Mouse (Mus musculus): ENCODE measurements around the gene Ubr1. TPM values are rescaled to one million over a fixed set of nuclear protein-coding genes. Genes with fewer than 3 reads are reported as not detected.

Gene Ubr1
- total and polyA plus RNA-seq, 3 experiments, result 10.7 to 18.1 (median 16.0) TPM

- Histone ChIP-seq H3K4me3 (replicated peaks in 1 of 3; ENCODE audit: low read depth in 2 of 3, low read length in 2 of 3, poor library complexity in 1 of 3) (no peak overlapping the region), H3K27ac (ENCODE audit: insufficient read depth, low read depth) (no peak overlapping the region), H3K4me1 (ENCODE audit: control insufficient read depth in 1 of 2, insufficient read depth in 2 of 2) (no peaks in the 10 kb centered on the region), H3K36me3 (replicated peaks in 1 of 2; ENCODE audit: control insufficient read depth in 1 of 2, insufficient read depth in 1 of 2, low read length in 1 of 2) (no peaks in the 10 kb centered on the region), H3K4me2 (ENCODE audit: insufficient read depth, low read depth, poor library complexity, severe bottlenecking) (no peak overlapping the region), H3K9ac (ENCODE audit: insufficient read depth, low read depth) (no peak overlapping the region), H3K9me3 (replicated peaks; ENCODE audit: low read length) (peaks cover 2% of the 10 kb centered on the region), H3K27me3 (replicated peaks) (no peaks in the 10 kb centered on the region), H3K79me2 (replicated peaks; ENCODE audit: control insufficient read depth, extremely low read depth, insufficient read depth, poor library complexity, severe bottlenecking) (no peaks in the 10 kb centered on the region)
- dilution Hi-C loops (cut with MboI; ENCODE audit: extremely low pct_ligation_motif_present, extremely low pct_unique_long_range_greater_than_20kb, low sequenced_read_pairs), result no loop called here
- in situ Hi-C loops (cut with MboI; ENCODE audit: low pct_ligation_motif_present, low pct_unique_long_range_greater_than_20kb, low sequenced_read_pairs), result no loop called here
- DNase-seq (ENCODE audit: extremely low read depth), result no peak
- no peak for TF ChIP-seq MAZ (IDR thresholded peaks at IDR 0.05; ENCODE audit: low read depth, low read length)
- no peak for TF ChIP-seq MXI1 (IDR thresholded peaks at IDR 0.05; ENCODE audit: low read depth, low read length)
- no peak for TF ChIP-seq RCOR1 (conservative IDR thresholded peaks at IDR 0.05; ENCODE audit: low read depth, low read length)
- no peak for TF ChIP-seq NRF1 (IDR thresholded peaks at IDR 0.05; ENCODE audit: low read depth, low read length)
Measured at GRCm38 (mm10) chr2:120841211-120841610, 129.3 kb downstream of the Ubr1 start.

DNA sequence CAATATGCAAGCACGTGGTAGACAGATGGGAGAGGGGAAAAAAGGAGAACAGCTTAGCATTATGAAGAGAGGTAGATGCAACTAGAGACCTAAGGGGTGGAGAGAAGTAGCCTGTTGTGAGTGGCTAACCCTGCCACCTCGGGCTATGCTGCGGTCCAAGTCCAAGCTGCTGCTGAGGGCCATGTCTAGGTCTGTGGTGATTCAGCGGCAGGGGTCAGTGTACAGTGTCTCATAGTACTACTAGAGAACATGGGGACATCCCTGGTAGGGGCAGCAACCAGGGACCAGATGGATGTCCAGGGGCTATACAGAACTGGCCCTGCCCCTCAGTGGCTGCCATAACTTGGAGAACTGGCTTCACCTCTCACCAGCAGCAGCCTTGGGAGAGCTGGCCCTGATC lies 135.3 kb downstream of the Ubr1 start:
- no peaks in the 10 kb centered on the region for H3K79me2 ChIP-seq (replicated peaks; ENCODE audit: control insufficient read depth, extremely low read depth, insufficient read depth, poor library complexity, severe bottlenecking)
- no peak overlapping the region for H3K9ac ChIP-seq (ENCODE audit: insufficient read depth, low read depth)
- H3K9me3 ChIP-seq (replicated peaks; ENCODE audit: low read length), result peaks cover 2% of the 10 kb centered on the region
- in situ Hi-C loops (cut with MboI; ENCODE audit: low pct_ligation_motif_present, low pct_unique_long_range_greater_than_20kb, low sequenced_read_pairs), result no loop called here
- H3K4me3 ChIP-seq (replicated peaks in 1 of 3; ENCODE audit: low read depth in 2 of 3, low read length in 2 of 3, poor library complexity in 1 of 3), result no peak overlapping the region
- H3K27ac ChIP-seq (ENCODE audit: insufficient read depth, low read depth), result no peak overlapping the region
- no peak for TF ChIP-seq TCF12 (IDR thresholded peaks at IDR 0.05; ENCODE audit: low read depth, low read length)
- no peak for TF ChIP-seq RCOR1 (conservative IDR thresholded peaks at IDR 0.05; ENCODE audit: low read depth, low read length)
- no peak for TF ChIP-seq HCFC1 (IDR thresholded peaks at IDR 0.05; ENCODE audit: low read depth, low read length)
- no peak for TF ChIP-seq UBTF (IDR thresholded peaks at IDR 0.05; ENCODE audit: low read depth, low read length)
- no peak for TF ChIP-seq NRF1 (IDR thresholded peaks at IDR 0.05; ENCODE audit: low read depth, low read length)
- TF ChIP-seq JUND (conservative IDR thresholded peaks at IDR 0.05; ENCODE audit: low read depth, low read length), result no peak
- no peak overlapping the region for H3K4me2 ChIP-seq (ENCODE audit: insufficient read depth, low read depth, poor library complexity, severe bottlenecking)
- no peaks in the 10 kb centered on the region for H3K36me3 ChIP-seq (replicated peaks in 1 of 2; ENCODE audit: control insufficient read depth in 1 of 2, insufficient read depth in 1 of 2, low read length in 1 of 2)
- dilution Hi-C loops (cut with MboI; ENCODE audit: extremely low pct_ligation_motif_present, extremely low pct_unique_long_range_greater_than_20kb, low sequenced_read_pairs), result no loop called here
- no peaks in the 10 kb centered on the region for H3K27me3 ChIP-seq (replicated peaks)
- H3K4me1 ChIP-seq (ENCODE audit: control insufficient read depth in 1 of 2, insufficient read depth in 2 of 2), result 0 out of 4 replicates have a peak, but pooled peaks cover 0 to 4% of the 10 kb centered on the region in 2 experiments
- no peak for DNase-seq (ENCODE audit: extremely low read depth)

DNA sequence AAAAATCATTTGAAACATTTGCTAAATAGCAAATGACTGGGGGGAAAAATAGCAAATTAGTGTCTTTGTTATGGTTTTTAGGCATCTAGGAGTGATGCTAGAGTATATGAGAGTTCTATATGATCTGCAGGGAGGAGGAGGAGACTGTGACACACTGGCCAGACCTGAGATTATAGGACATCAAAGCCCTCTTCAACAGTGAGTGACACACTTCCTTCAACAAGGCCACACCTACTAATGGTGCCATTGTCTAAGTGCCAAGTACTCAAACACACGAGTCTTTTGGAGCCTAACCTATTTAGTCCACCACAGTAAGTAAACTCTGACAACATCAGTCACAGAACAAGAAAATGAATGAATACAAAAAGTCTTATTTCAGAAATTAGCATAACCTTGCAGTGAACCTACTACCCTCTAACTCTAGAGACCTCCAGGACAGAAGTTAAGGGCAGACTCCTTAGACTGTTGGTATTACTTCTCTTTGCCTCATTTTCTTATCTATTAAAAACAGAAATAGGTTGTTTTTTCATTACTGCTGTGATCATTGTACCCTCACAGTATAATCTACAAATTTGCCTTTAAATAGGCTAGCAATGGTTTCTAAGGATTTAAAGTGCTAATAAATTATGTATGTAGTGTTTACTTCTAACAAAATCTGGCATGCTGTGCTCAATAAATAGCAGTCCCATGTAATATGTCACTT lies 143.4 kb downstream of the Ubr1 start:
- no peak for TF ChIP-seq JUND (conservative IDR thresholded peaks at IDR 0.05; ENCODE audit: low read depth, low read length)
- no peak for TF ChIP-seq HCFC1 (IDR thresholded peaks at IDR 0.05; ENCODE audit: low read depth, low read length)
- no peak for TF ChIP-seq CTCF (conservative IDR thresholded peaks at IDR 0.05 in 1 of 2, IDR thresholded peaks at IDR 0.05 in 1 of 2; ENCODE audit: low read depth in 2 of 2, low read length in 2 of 2)
- TF ChIP-seq MEF2A (IDR thresholded peaks at IDR 0.05; ENCODE audit: borderline replicate concordance, low read depth, low read length), result no peak
- no peak for TF ChIP-seq ZNF384 (IDR thresholded peaks at IDR 0.05; ENCODE audit: low read depth, low read length)
- no peak for TF ChIP-seq USF2 (conservative IDR thresholded peaks at IDR 0.05; ENCODE audit: low read depth, low read length)
- no peak for TF ChIP-seq MAFK (IDR thresholded peaks at IDR 0.05; ENCODE audit: insufficient replicate concordance, low read length)
- TF ChIP-seq ZC3H11A (IDR thresholded peaks at IDR 0.05; ENCODE audit: low read depth, low read length), result no peak
- Histone ChIP-seq H3K4me2 (ENCODE audit: insufficient read depth, low read depth, poor library complexity, severe bottlenecking) (no peak overlapping the region), H3K4me3 (replicated peaks in 1 of 3; ENCODE audit: low read depth in 2 of 3, low read length in 2 of 3, poor library complexity in 1 of 3) (no peak overlapping the region), H3K9me3 (replicated peaks; ENCODE audit: low read length) (no peaks in the 10 kb centered on the region), H3K36me3 (replicated peaks in 1 of 2; ENCODE audit: control insufficient read depth in 1 of 2, insufficient read depth in 1 of 2, low read length in 1 of 2) (no peaks in the 10 kb centered on the region), H3K9ac (ENCODE audit: insufficient read depth, low read depth) (no peak overlapping the region), H3K27me3 (replicated peaks) (no peaks in the 10 kb centered on the region), H3K27ac (ENCODE audit: insufficient read depth, low read depth) (no peak overlapping the region), H3K4me1 (ENCODE audit: control insufficient read depth in 1 of 2, insufficient read depth in 2 of 2) (no peaks in the 10 kb centered on the region), H3K79me2 (replicated peaks; ENCODE audit: control insufficient read depth, extremely low read depth, insufficient read depth, poor library complexity, severe bottlenecking) (no peaks in the 10 kb centered on the region)
- in situ Hi-C loops (cut with MboI; ENCODE audit: low pct_ligation_motif_present, low pct_unique_long_range_greater_than_20kb, low sequenced_read_pairs), result no loop called here
- dilution Hi-C loops (cut with MboI; ENCODE audit: extremely low pct_ligation_motif_present, extremely low pct_unique_long_range_greater_than_20kb, low sequenced_read_pairs), result no loop called here
- no peak for DNase-seq (ENCODE audit: extremely low read depth)

Measured in CH12.LX (cell line).